Mouse (Mus musculus): Measurements from ENCODE around the gene Krtap13.
"Not testable (repeated sequence)": the region's sequence is repeated elsewhere in the genome, so short reads cannot be mapped to it uniquely, and the experiment has no call there.

The Krtap13 gene

GRCm38 (mm10) chr16:88751535-88751934 is at the start of gene Krtap13:
Krtap13 (minus strand) TSS chr16:88751635.
- not testable (repeated sequence) for DNase-seq (ENCODE audit: low read depth, low spot score)

- no peak for DNase-seq (ENCODE audit: low read depth, low spot score)
Observed at GRCm38 (mm10) chr16:88786786-88787185, 35.4 kb upstream of the Krtap13 start.

GRCm38 (mm10) chr16:88777596-88777995 is 26.2 kb upstream of the Krtap13 start, which contains the start of gene Gm5965:
Gm5965 (plus strand) TSS chr16:88777896.
- DNase-seq (ENCODE audit: low read depth, low spot score): no peak

- DNase-seq (ENCODE audit: low read depth, low spot score): no peak
Observed at GRCm38 (mm10) chr16:88774106-88774505, 22.7 kb upstream of the Krtap13 start, which contains the start of gene 2310057N15Rik. 2310057N15Rik (minus strand) TSS chr16:88774206.

GRCm38 (mm10) chr16:88758547-88758946 is 7.1 kb upstream of the Krtap13 start, which contains the start of gene 2310034C09Rik:
2310034C09Rik (plus strand) TSS chr16:88758847.
- DNase-seq (ENCODE audit: low read depth, low spot score): not testable (repeated sequence)

GRCm38 (mm10) chr16:88747943-88748342 is 3.5 kb downstream of the Krtap13 start:
- DNase-seq (ENCODE audit: low read depth, low spot score): peak; percentile 3

- DNase-seq (ENCODE audit: low read depth, low spot score): peak; percentile 5
Observed at GRCm38 (mm10) chr16:88744750-88745340, 6.6 kb downstream of the Krtap13 start.

GRCm38 (mm10) chr16:88735391-88735790 is 16.0 kb downstream of the Krtap13 start:
- DNase-seq (ENCODE audit: low read depth, low spot score): peak; percentile 5

GRCm38 (mm10) chr16:88728812-88729275 is 22.6 kb downstream of the Krtap13 start, which contains the start of gene Krtap13-1:
Krtap13-1 (plus strand) TSS chr16:88728862.
- DNase-seq (ENCODE audit: low read depth, low spot score): no peak

GRCm38 (mm10) chr16:88720031-88720430 is 31.4 kb downstream of the Krtap13 start:
- no peak for DNase-seq (ENCODE audit: low read depth, low spot score)

- no peak for DNase-seq (ENCODE audit: low read depth, low spot score)
Observed at GRCm38 (mm10) chr16:88716549-88716948, 34.9 kb downstream of the Krtap13 start.

GRCm38 (mm10) chr16:88711245-88711644 is 40.2 kb downstream of the Krtap13 start:
- no peak for DNase-seq (ENCODE audit: low read depth, low spot score)

GRCm38 (mm10) chr16:88710757-88711156 is 40.7 kb downstream of the Krtap13 start:
- DNase-seq (ENCODE audit: low read depth, low spot score): no peak

- no peak for DNase-seq (ENCODE audit: low read depth, low spot score)
Observed at GRCm38 (mm10) chr16:88707496-88708012, 43.9 kb downstream of the Krtap13 start, which contains the start of gene 2310061N02Rik. 2310061N02Rik (minus strand) TSS chr16:88707962.

GRCm38 (mm10) chr16:88701072-88701864 is 50.2 kb downstream of the Krtap13 start:
- DNase-seq (ENCODE audit: low read depth, low spot score): peak; percentile 18

Measured in brain, adult 2 months (tissue).